Mouse (Mus musculus): ENCODE data around the gene Dcn. TPM values are rescaled to one million over a fixed set of nuclear protein-coding genes. Genes with fewer than 3 reads are reported as not detected.

The Dcn gene
- polyA plus RNA-seq, 1 experiment from 2014 or later = 4.9 TPM

Other genes with a start within 250 kb of the Dcn start
- 18.8 and 33.3 TPM in 2 replicates for gene Lum, start 85.5 kb downstream of the Dcn start, polyA plus RNA-seq (2016; fragmentation: Nextera tagmentation; extraction: Ambion mirVana)
- 0.20 and 0.34 TPM in 2 replicates for gene Kera, start 127.3 kb downstream of the Dcn start, polyA plus RNA-seq (2016; fragmentation: Nextera tagmentation; extraction: Ambion mirVana)
- 0.19 and 0.30 TPM in 2 replicates for gene Epyc, start 164.5 kb downstream of the Dcn start, polyA plus RNA-seq (2016; fragmentation: Nextera tagmentation; extraction: Ambion mirVana)
- gene Ccer1, start 213.4 kb downstream of the Dcn start, polyA plus RNA-seq (2016; fragmentation: Nextera tagmentation; extraction: Ambion mirVana) = not detected in 2 replicates
- gene C030005K15Rik, start 247.1 kb downstream of the Dcn start, polyA plus RNA-seq (2016; fragmentation: Nextera tagmentation; extraction: Ambion mirVana) = not detected in 2 replicates

Data from embryonic facial prominence, embryonic 10.5 days (tissue).